14 mouse cellular contexts compared by ENCODE assay signal in genomic region chrX:168659275-168659674, GRCm38 (mm10).
"Had no signal": no experiment of that assay in that cellular context is flagged by ENCODE, and none has a peak within 500 bp of the region (broad histone marks: within the 10 kb centered on the region; RNA-seq: fewer than 3 reads in every experiment).

No protein-coding gene starts in this region.

- H3K27me3 ChIP-seq: megakaryocyte, embryonic 14.5 days; midbrain, embryonic 13.5 days; midbrain, embryonic 15.5 days; neural tube, embryonic 12.5 days had no signal

- H3K4me2 ChIP-seq: lung, embryonic 14.5 days; midbrain, embryonic 11.5 days; midbrain, embryonic 13.5 days; midbrain, embryonic 15.5 days; neural tube, embryonic 12.5 days had no signal

- H3K36me3 ChIP-seq: midbrain, embryonic 15.5 days; neural tube, embryonic 12.5 days had no signal

- ATAC-seq: midbrain, embryonic 13.5 days had no signal

- H3K4me3 ChIP-seq: megakaryocyte, embryonic 14.5 days; midbrain, embryonic 13.5 days; midbrain, embryonic 15.5 days; neural tube, embryonic 12.5 days had no signal

- H3K4me1 ChIP-seq: megakaryocyte, embryonic 14.5 days; midbrain, embryonic 13.5 days; midbrain, embryonic 15.5 days; neural tube, embryonic 12.5 days had no signal

- H3K9ac ChIP-seq: lung, embryonic 14.5 days; midbrain, embryonic 13.5 days; midbrain, embryonic 15.5 days; neural tube, embryonic 12.5 days had no signal

- H3K9me3 ChIP-seq: midbrain, embryonic 13.5 days; midbrain, embryonic 15.5 days; neural tube, embryonic 12.5 days had no signal

- DNase-seq: lung, adult 18-20 months; right cerebral cortex, adult 18-20 months; right cerebral cortex, postnatal 25 days; right cerebral cortex, postnatal 4 days; spleen, adult 18-20 months; thymus, adult 18-20 months; thymus, postnatal 25 days; thymus, postnatal 4 days had no signal

- H3K27ac ChIP-seq: midbrain, embryonic 13.5 days; midbrain, embryonic 15.5 days; neural tube, embryonic 12.5 days had no signal
